ENCODE assay signal across 21 mouse cellular contexts in genomic region chr7:43634500-43634899, GRCm38 (mm10). TPM values are rescaled to one million over a fixed set of nuclear protein-coding genes. Genes with fewer than 3 reads are reported as not detected.
"Had no signal": no experiment of that assay in that cellular context is flagged by ENCODE, and none has a peak within 500 bp of the region (broad histone marks: within the 10 kb centered on the region; RNA-seq: fewer than 3 reads in every experiment).

Gene Ceacam18 (plus strand): TSS chr7:43634707.

- ATAC-seq: midbrain, embryonic 16.5 days had no signal

- DNase-seq: lung, adult 18-20 months; lung, embryonic 14.5 days; lung, postnatal 10 days; lung, postnatal 4 days; midbrain, embryonic 14.5 days; right cerebral cortex, postnatal 14 days; spleen, adult 18-20 months; thymus, adult 18-20 months; thymus, postnatal 25 days; thymus, postnatal 4 days had no signal

- H3K27ac ChIP-seq: liver, embryonic 15.5 days; midbrain, embryonic 10.5 days; midbrain, embryonic 12.5 days; neural tube, embryonic 12.5 days had no signal

- H3K9ac ChIP-seq: liver, embryonic 15.5 days; lung, embryonic 14.5 days; midbrain, embryonic 12.5 days; neural tube, embryonic 12.5 days had no signal

- H3K4me3 ChIP-seq: liver, embryonic 15.5 days; midbrain, embryonic 10.5 days; midbrain, embryonic 12.5 days; myocyte; neural tube, embryonic 12.5 days had no signal

- H3K9me3 ChIP-seq: liver, embryonic 15.5 days; midbrain, embryonic 10.5 days; midbrain, embryonic 12.5 days; neural tube, embryonic 12.5 days had no signal

- H3K4me1 ChIP-seq: liver, embryonic 15.5 days; midbrain, embryonic 12.5 days; neural tube, embryonic 12.5 days had no signal

- H3K27me3 ChIP-seq: liver, embryonic 15.5 days; midbrain, embryonic 12.5 days; neural tube, embryonic 12.5 days had no signal

- H3K4me2 ChIP-seq: liver, embryonic 15.5 days; lung, embryonic 14.5 days; midbrain, embryonic 12.5 days; neural tube, embryonic 12.5 days had no signal

- H3K36me3 ChIP-seq: liver, embryonic 15.5 days; midbrain, embryonic 10.5 days; midbrain, embryonic 12.5 days; neural tube, embryonic 12.5 days had no signal

RNA-seq across cellular contexts. Expression of gene Ceacam18, which starts in this region (rescaled TPM):
- total RNA-seq: megakaryocyte, adult 5-6 weeks; megakaryocyte-erythroid progenitor cell, adult 5-6 weeks had no signal
- polyA plus RNA-seq: lung, embryonic 14.5 days; lung, embryonic 16.5 days; midbrain, embryonic 10.5 days; midbrain, embryonic 12.5 days; midbrain, embryonic 14.5 days; myocyte; neural tube, embryonic 12.5 days; stomach, embryonic 14.5 days; urinary bladder, adult 2 months had no signal
